Mouse (Mus musculus) testis, adult 2 months (tissue): ENCODE data around the gene Rbfox3.

Source experiments
- CTCF ChIP-seq: fragments of 200-500 bp; IDR thresholded peaks from 2 replicates; pipeline ENCODE4 v1.5.1; 2012; ENCODE audit warnings: low read depth, mild to moderate bottlenecking, inconsistent platforms, low read length, moderate library complexity; ENCODE audit not compliant: control insufficient read depth, insufficient read depth, insufficient replicate concordance
- POLR2A ChIP-seq: fragments of 200-500 bp; IDR thresholded peaks from 2 replicates; pipeline ENCODE4 v1.6.1; 2012; ENCODE audit warnings: low read depth, mild to moderate bottlenecking, inconsistent platforms, low read length, moderate library complexity; ENCODE audit not compliant: control insufficient read depth

DNA sequence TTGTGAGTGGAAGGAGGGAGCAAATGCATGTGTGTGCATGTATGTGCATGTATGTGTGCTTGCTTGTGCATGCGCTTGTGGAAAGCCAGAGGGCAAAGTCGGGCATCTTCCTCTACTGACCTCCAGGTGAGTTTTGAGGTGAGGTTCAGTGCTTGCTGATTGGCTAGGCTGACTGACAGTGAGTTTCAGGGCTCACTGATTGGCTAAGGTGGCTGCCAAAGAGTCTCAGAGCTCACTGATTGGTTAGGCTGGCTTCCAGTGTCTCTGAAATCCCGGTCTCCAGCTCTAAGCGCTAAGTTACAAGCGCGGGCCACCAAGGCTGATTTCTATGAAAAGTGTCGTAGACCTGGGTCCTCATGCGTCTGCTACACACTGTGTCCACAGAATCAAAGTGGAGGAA is 185.0 kb downstream of the Rbfox3 start:
- TF ChIP-seq CTCF, result no peak
- no peak for TF ChIP-seq POLR2A
